In genomic region chr11:75588285-75588941, GRCm38 (mm10) we compare ENCODE assay signal across 8 mouse cellular contexts. TPM values are rescaled to one million over a fixed set of nuclear protein-coding genes. Genes with fewer than 3 reads are reported as not detected.
DNase-seq lines count a peak whose midpoint lies in the region; ATAC-seq and TF ChIP-seq lines count a peak whose summit lies in the region.

No protein-coding gene starts in this region.

- peak overlapping the region; percentile 90 for H3K9ac ChIP-seq in kidney, embryonic 14.5 days (ENCODE audit: low read depth, low read length)
- H3K9ac ChIP-seq in heart, embryonic 14.5 days (ENCODE audit: low read length), result peak overlapping the region; percentile 81
- H3K9ac ChIP-seq in liver, embryonic 14.5 days (replicated peaks), result peak overlapping the region; percentile 85
- H3K9ac ChIP-seq in neural tube, embryonic 13.5 days, result peak overlapping the region; percentile 99

- H3K36me3 ChIP-seq in kidney, embryonic 14.5 days (ENCODE audit: control insufficient read depth, insufficient read depth, low read length), result peaks cover 8% of the 10 kb centered on the region; the same call in 1 of the 2 replicates
- H3K36me3 ChIP-seq in heart, embryonic 14.5 days (ENCODE audit: control insufficient read depth, insufficient read depth, low read length), result peaks cover 22% of the 10 kb centered on the region
- peaks cover 5% of the 10 kb centered on the region for H3K36me3 ChIP-seq in liver, embryonic 14.5 days (replicated peaks; ENCODE audit: control insufficient read depth, insufficient read depth, low read depth)
- H3K36me3 ChIP-seq in neural tube, embryonic 13.5 days, result peaks cover 13% of the 10 kb centered on the region

- H3K27me3 ChIP-seq in kidney, embryonic 14.5 days (ENCODE audit: control insufficient read depth, insufficient read depth, low read length), result no peaks in the 10 kb centered on the region
- no peaks in the 10 kb centered on the region for H3K27me3 ChIP-seq in heart, embryonic 14.5 days (ENCODE audit: control insufficient read depth, insufficient read depth, low read length)
- H3K27me3 ChIP-seq in liver, embryonic 14.5 days (ENCODE audit: control insufficient read depth, insufficient read depth, low read length), result no peaks in the 10 kb centered on the region
- no peaks in the 10 kb centered on the region for H3K27me3 ChIP-seq in neural tube, embryonic 13.5 days

- peaks cover 11% of the 10 kb centered on the region for H3K4me1 ChIP-seq in kidney, embryonic 14.5 days (ENCODE audit: control insufficient read depth, insufficient read depth, low read length)
- peaks cover 9 to 11% of the 10 kb centered on the region in 2 experiments for H3K4me1 ChIP-seq in heart, embryonic 14.5 days (ENCODE audit: control insufficient read depth in 2 of 2, insufficient read depth in 2 of 2, low read length in 2 of 2)
- peaks cover 10 to 14% of the 10 kb centered on the region in 2 experiments for H3K4me1 ChIP-seq in liver, embryonic 14.5 days (replicated peaks; ENCODE audit: control insufficient read depth in 2 of 2, insufficient read depth in 2 of 2, low read length in 1 of 2)
- H3K4me1 ChIP-seq in neural tube, embryonic 13.5 days (replicated peaks), result peaks cover 36% of the 10 kb centered on the region

- peak overlapping the region; percentile 94 for H3K4me3 ChIP-seq in kidney, embryonic 14.5 days (ENCODE audit: low read length)
- peak overlapping the region; percentile 64 to 73 for H3K4me3 ChIP-seq in heart, embryonic 14.5 days (ENCODE audit: control insufficient read depth in 1 of 2, insufficient read depth in 1 of 2, low read depth in 1 of 2, low read length in 2 of 2)
- H3K4me3 ChIP-seq in liver, embryonic 14.5 days (ENCODE audit: insufficient read depth in 1 of 2, low read depth in 2 of 2, low read length in 2 of 2), result peak overlapping the region; percentile 70 to 84
- H3K4me3 ChIP-seq in neural tube, embryonic 13.5 days, result peak overlapping the region; percentile 98

- WGBS in kidney, embryonic 14.5 days, result under 1% methylated on average over 37 of the region's 37 CpGs
- WGBS in heart, embryonic 14.5 days, result under 1% methylated on average over 37 of the region's 37 CpGs
- WGBS in liver, embryonic 14.5 days (ENCODE audit: insufficient replicate concordance), result under 1% methylated on average over 37 of the region's 37 CpGs
- 1% methylated on average over 36 of the region's 37 CpGs for WGBS in neural tube, embryonic 13.5 days

- peak overlapping the region; percentile 92 for H3K4me2 ChIP-seq in kidney, embryonic 14.5 days (replicated peaks; ENCODE audit: low read depth, low read length)
- peak overlapping the region; percentile 80 for H3K4me2 ChIP-seq in heart, embryonic 14.5 days (ENCODE audit: low read length)
- H3K4me2 ChIP-seq in liver, embryonic 14.5 days (ENCODE audit: low read depth), result peak overlapping the region; percentile 94
- peak overlapping the region; percentile 80 for H3K4me2 ChIP-seq in neural tube, embryonic 13.5 days

- TF ChIP-seq CTCF in liver, embryonic 14.5 days (IDR thresholded peaks at IDR 0.05; ENCODE audit: low read depth), result no peak

- peak; percentile 70 for ATAC-seq in kidney, embryonic 14.5 days (ENCODE audit: low FRiP score, low TSS enrichment)
- peak; percentile 68 for ATAC-seq in heart, embryonic 14.5 days (ENCODE audit: insufficient number of reproducible peaks, insufficient read depth, low FRiP score, low read depth)
- peak; percentile 73 for ATAC-seq in liver, embryonic 14.5 days (ENCODE audit: insufficient read depth)
- ATAC-seq in neural tube, embryonic 13.5 days (ENCODE audit: low read depth), result peak; percentile 76

- peak overlapping the region; percentile 86 for H3K27ac ChIP-seq in kidney, embryonic 14.5 days (ENCODE audit: low read depth, low read length)
- H3K27ac ChIP-seq in heart, embryonic 14.5 days (replicated peaks in 1 of 2; ENCODE audit: control insufficient read depth in 1 of 2, insufficient read depth in 1 of 2, low read depth in 2 of 2, low read length in 2 of 2), result peak overlapping the region; percentile 61 to 88
- H3K27ac ChIP-seq in liver, embryonic 14.5 days, result peak overlapping the region; percentile 29
- peak overlapping the region; percentile 94 for H3K27ac ChIP-seq in neural tube, embryonic 13.5 days (replicated peaks)

- H3K9me3 ChIP-seq in kidney, embryonic 14.5 days (ENCODE audit: control insufficient read depth, low read length), result no peaks in the 10 kb centered on the region
- H3K9me3 ChIP-seq in heart, embryonic 14.5 days (ENCODE audit: control insufficient read depth, low read length), result no peaks in the 10 kb centered on the region
- no peaks in the 10 kb centered on the region for H3K9me3 ChIP-seq in liver, embryonic 14.5 days (ENCODE audit: control insufficient read depth, low read length)
- H3K9me3 ChIP-seq in neural tube, embryonic 13.5 days, result no peaks in the 10 kb centered on the region

- DNase-seq in kidney, postnatal 14 days, result no peak
- peak; percentile 46 for DNase-seq in R1 (ENCODE audit: low read depth, low spot score)
- no peak for DNase-seq in liver, embryonic 14.5 days (ENCODE audit: low read depth in 3 of 3, low spot score in 3 of 3)
- DNase-seq in layer of hippocampus, adult 18-20 months (ENCODE audit: low spot score in 2 of 2), result no peak
- DNase-seq in cerebellum, adult 9-11 months, result no peak

- no peak for TF ChIP-seq EP300 in liver, embryonic 14.5 days (IDR thresholded peaks at IDR 0.05; ENCODE audit: low read depth)

RNA-seq across cellular contexts. Expression of gene Pitpna, which starts 0.5 kb away (rescaled TPM):
- 78.2 and 99.5 TPM in 2 replicates for polyA plus RNA-seq in kidney, embryonic 14.5 days (2014; fragmentation: Nextera tagmentation; extraction: Ambion mirVana)
- polyA plus RNA-seq in heart, embryonic 14.5 days (2014; fragmentation: Nextera tagmentation; extraction: Ambion mirVana), result 76.7 and 83.2 TPM in 2 replicates
- polyA plus RNA-seq in liver, embryonic 14.5 days (2012; rRNA removed), result 18.1 and 25.5 TPM in 2 replicates
- 32.3 and 35.4 TPM in 2 replicates for polyA plus RNA-seq in liver, embryonic 14.5 days (2014; fragmentation: Nextera tagmentation; extraction: Ambion mirVana)
- polyA plus RNA-seq in neural tube, embryonic 13.5 days (2015; fragmentation: Nextera tagmentation; extraction: Ambion mirVana), result 122 and 128 TPM in 2 replicates
- total RNA-seq in layer of hippocampus, adult 18-20 months (2021), result 100 to 1,000 TPM; 279 to 288 TPM

RNA-seq across cellular contexts. Expression of gene Inpp5k, which starts 42.4 kb away (rescaled TPM):
- 24.9 and 30.1 TPM in 2 replicates for polyA plus RNA-seq in kidney, embryonic 14.5 days (2014; fragmentation: Nextera tagmentation; extraction: Ambion mirVana)
- polyA plus RNA-seq in heart, embryonic 14.5 days (2014; fragmentation: Nextera tagmentation; extraction: Ambion mirVana), result 29.4 and 30.7 TPM in 2 replicates
- 10.8 and 13.0 TPM in 2 replicates for polyA plus RNA-seq in liver, embryonic 14.5 days (2012; rRNA removed)
- 16.3 and 17.0 TPM in 2 replicates for polyA plus RNA-seq in liver, embryonic 14.5 days (2014; fragmentation: Nextera tagmentation; extraction: Ambion mirVana)
- 39.9 and 42.8 TPM in 2 replicates for polyA plus RNA-seq in neural tube, embryonic 13.5 days (2015; fragmentation: Nextera tagmentation; extraction: Ambion mirVana)
- total RNA-seq in layer of hippocampus, adult 18-20 months (2021), result 10 to 100 TPM; 40.2 to 45.2 TPM

RNA-seq across cellular contexts. Expression of gene Slc43a2, which starts 56.9 kb away (rescaled TPM):
- 3.5 and 6.0 TPM in 2 replicates for polyA plus RNA-seq in kidney, embryonic 14.5 days (2014; fragmentation: Nextera tagmentation; extraction: Ambion mirVana)
- 1.9 and 2.7 TPM in 2 replicates for polyA plus RNA-seq in heart, embryonic 14.5 days (2014; fragmentation: Nextera tagmentation; extraction: Ambion mirVana)
- 2.7 and 3.0 TPM in 2 replicates for polyA plus RNA-seq in liver, embryonic 14.5 days (2012; rRNA removed)
- 2.4 and 2.8 TPM in 2 replicates for polyA plus RNA-seq in liver, embryonic 14.5 days (2014; fragmentation: Nextera tagmentation; extraction: Ambion mirVana)
- 17.5 and 20.4 TPM in 2 replicates for polyA plus RNA-seq in neural tube, embryonic 13.5 days (2015; fragmentation: Nextera tagmentation; extraction: Ambion mirVana)
- total RNA-seq in layer of hippocampus, adult 18-20 months (2021), result 10 to 100 TPM; 44.2 to 51.3 TPM

Comparison
In these comparisons a context has a peak if more than half of its experiments do, and no peak if none do; other contexts are left out.
1. H3K27ac ChIP-seq: peak in every context shown above with its lines; median percentile 94 in neural tube, embryonic 13.5 days; 86 in kidney, embryonic 14.5 days; 74 in heart, embryonic 14.5 days; 29 in liver, embryonic 14.5 days.